Mouse (Mus musculus) liver, embryonic 14.5 days (tissue): ENCODE measurements around the gene Col1a2.

Experiments used
- CTCF ChIP-seq: IDR thresholded peaks from 2 replicates; pipeline ENCODE4 v1.5.1; 2016; ENCODE audit warnings: antibody characterized with exemption, low read depth, control low read depth
- EP300 ChIP-seq: IDR thresholded peaks from 2 replicates; pipeline ENCODE4 v1.6.1; 2016; ENCODE audit warnings: antibody characterized with exemption, low read depth

DNA sequence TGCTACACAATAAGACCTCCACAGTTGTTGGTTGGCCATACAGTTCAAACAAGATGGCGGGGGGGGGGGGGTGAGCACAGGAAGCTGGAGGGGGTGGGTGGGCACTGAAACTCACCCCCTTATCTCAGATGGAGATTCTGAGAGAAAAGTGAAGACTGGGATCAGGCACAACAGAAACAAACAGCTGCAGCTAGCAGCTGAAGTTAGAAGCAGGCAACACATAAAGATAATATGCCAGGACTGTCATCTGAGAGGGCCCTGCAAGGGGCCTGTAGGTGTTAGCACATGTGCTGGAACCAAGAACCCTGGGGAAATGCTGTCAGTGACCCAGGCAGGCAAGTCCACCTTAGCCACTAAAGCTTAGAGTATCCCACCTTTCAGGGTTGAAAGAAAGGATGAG lies 8.2 kb upstream of the Col1a2 start:
- no peak for TF ChIP-seq CTCF
- TF ChIP-seq EP300, result no peak
